Mouse (Mus musculus): ENCODE measurements around the gene Rab11fip3.

The Rab11fip3 gene

GRCm38 (mm10) chr17:25953161-25953560, 116.2 kb downstream of the Rab11fip3 start:
- DNase-seq, result no peak

DNA sequence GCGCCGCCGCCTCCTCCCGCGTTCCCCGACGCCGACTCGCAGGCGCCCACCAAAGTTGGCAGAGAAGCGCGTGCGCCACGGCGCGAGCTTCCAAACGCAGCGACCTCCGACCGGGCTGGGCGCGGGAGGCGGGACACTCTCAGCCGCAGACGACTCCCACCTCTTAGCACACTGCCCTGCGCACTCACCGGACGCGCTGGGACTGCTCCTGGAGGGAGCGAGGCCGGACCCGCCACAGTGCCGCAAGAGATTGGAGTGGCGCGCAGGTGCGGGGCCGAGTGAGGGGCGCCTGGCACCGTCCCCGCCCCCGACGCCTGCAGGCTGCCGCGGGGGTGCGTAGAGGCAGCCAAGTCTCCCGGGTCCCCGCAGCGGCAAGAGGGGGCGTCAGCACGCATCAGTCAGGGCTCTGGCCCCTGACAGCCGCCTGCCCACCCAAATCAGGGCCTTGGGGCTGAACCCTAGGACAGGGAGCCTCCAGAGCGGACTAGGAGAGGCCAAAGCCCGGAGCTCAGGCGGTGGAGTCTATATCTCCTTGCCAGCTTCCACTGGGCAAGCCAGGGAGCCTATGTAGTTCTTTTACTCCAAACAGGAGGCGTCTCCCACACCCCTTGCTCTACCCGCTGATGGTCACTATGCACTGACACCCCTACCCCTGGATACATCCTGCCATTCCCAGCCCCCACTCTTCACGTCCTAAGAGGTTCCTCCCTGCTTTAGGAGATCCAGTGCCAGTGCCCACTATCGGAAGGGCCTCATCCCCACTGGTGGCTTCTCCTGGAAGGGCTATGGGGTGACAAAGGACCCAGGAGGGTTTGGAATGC, 117.3 kb downstream of the Rab11fip3 start, which contains the start of gene A930017K11Rik:
Gene A930017K11Rik, minus strand, starts transcription at position 763 of the 821 bp plus-strand sequence.
- no peak for DNase-seq

- DNase-seq, result no peak
Observed at GRCm38 (mm10) chr17:25951225-25951802, 118.0 kb downstream of the Rab11fip3 start.

- no peak for DNase-seq
Observed at GRCm38 (mm10) chr17:25950706-25951105, 118.6 kb downstream of the Rab11fip3 start.

DNA sequence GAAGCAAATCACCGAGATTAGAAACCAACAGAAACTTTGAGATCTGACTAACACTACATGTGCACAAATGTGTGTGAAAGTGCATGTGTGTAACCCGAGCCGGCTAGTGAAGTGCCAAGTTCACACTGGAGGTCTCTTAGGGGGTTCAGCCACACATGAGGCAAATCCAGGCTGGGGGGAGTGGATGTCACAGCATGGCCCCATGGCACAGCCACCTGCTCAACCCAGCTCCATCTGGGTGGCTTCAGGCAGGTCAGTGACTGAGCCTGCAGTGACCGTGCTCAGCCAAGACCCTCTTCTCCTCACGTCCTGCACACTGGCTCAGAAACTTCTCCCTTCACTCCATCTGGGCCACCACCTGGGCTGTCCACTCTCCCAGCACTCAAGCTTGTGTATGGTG, 119.4 kb downstream of the Rab11fip3 start:
- DNase-seq, result no peak

GRCm38 (mm10) chr17:25948051-25948450, 121.3 kb downstream of the Rab11fip3 start:
- no peak for DNase-seq

- no peak for DNase-seq
Observed at GRCm38 (mm10) chr17:25947576-25947975, 121.8 kb downstream of the Rab11fip3 start.

DNA sequence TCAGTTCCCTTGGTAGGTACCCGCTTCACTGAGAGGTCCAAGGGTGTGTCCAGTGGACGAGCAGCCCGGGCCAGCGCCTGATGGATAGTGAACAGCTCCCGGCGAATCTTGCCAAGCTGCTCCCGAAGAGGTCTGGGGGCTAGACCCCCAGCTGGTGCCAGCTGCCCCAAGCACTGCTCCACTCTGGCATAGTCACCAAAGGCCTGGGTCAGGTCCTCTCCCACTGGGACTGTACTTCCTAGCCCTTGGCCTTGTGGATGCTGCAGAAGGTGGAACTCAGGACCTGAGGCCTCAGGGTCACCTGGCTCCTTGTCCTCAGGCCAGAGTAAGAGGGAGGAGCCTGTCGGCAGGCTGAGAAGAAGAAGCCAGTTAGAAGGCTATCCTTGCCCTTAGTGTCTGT, 122.5 kb downstream of the Rab11fip3 start:
- no peak for DNase-seq

DNA sequence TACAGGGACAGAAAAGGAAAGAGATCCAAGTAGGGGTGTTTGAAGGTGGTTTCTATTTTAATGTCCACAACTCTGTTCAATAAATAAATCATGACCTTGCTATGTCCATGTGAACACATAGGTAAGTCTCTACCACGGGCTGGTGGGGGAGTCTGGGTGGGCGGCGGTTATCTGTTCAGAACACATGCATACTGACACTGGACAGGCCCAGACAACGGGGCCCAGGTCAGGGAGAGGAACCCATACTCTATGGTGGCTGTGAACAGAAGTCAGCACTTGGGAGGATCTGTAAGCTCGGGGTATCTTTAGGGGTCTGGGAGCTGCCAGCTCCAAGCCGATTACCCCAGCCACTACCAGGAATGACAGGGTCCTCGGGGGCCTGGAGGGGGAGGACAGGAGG, 123.0 kb downstream of the Rab11fip3 start:
- no peak for DNase-seq

DNA sequence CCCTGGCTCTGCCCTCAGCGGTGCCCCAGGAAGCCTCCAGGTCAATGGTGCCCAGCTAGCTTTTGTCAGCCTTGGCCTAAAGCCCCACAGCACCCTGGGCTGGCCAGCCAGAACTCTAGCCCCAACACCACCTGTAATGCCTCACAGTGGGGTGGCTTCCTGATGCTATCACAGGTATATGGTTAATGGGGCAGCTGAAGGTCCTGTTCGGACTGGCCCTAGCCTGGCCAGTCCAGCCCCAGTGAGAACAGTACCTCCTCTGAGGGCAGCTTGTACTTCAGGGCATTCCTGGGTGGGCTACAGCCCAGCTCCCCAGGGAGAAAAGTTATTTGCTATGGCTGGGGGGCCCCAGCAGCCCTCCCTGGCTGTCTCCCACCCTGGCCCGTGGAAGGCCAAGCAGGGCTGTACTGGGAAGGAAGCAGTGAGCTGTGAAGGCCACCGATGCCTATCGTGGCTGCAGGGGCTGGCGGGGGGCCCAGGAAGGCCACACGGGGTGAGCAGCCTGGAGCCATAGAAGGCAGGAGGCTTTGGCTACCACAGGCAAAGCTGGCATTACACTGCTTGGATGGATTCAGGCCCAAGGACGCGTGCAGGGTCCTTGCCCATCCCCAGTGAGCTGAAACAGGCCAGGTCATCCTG, 123.7 kb downstream of the Rab11fip3 start:
- DNase-seq, result peak; percentile 82

- DNase-seq, result no peak
Observed at GRCm38 (mm10) chr17:25944366-25945163, 124.8 kb downstream of the Rab11fip3 start, which contains the start of the genes Pigq and Nhlrc4. Gene Pigq, minus strand, starts transcription at chr17:25944936. Gene Nhlrc4, minus strand, starts transcription at chr17:25944961.

DNA sequence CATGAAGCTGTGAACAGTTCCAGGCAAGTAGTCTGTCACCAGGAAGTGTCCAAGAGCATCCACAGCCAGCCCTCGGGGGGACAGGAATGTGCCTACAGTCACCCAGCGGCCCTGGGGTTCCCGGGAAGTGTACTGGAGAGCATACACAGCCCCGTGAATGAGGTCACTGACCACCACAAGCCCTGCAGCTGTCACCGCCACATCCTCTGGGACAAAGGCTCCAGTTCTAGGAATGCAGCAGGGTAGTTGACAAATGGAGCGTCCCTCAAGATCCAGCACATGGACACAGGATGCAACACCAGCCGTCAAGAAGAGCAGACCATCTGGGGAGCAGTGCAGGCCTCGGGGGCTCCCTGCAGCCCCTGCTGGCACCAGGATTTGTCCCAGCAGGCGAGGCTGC, 125.6 kb downstream of the Rab11fip3 start:
- DNase-seq, result no peak

GRCm38 (mm10) chr17:25943221-25943620, 126.1 kb downstream of the Rab11fip3 start:
- DNase-seq, result no peak

GRCm38 (mm10) chr17:25942597-25943151, 126.7 kb downstream of the Rab11fip3 start:
- no peak for DNase-seq

- DNase-seq, result peak; percentile 62
Observed at GRCm38 (mm10) chr17:25941511-25942241, 127.7 kb downstream of the Rab11fip3 start.
